Mouse (Mus musculus) stomach, embryonic 15.5 days (tissue): Measurements from ENCODE around the gene Spint1. TPM values are rescaled to one million over a fixed set of nuclear protein-coding genes. Genes with fewer than 3 reads are reported as not detected.
A peak's percentile ranks its signal among the peaks of the same experiment; 100 is the strongest.

Experiments used
- ATAC-seq: fragments of 200-750 bp; cut with Nextera tagmentation; 2 replicates; pipeline ENCODE4 v1.8.0; 2017; ENCODE audit warnings: low read depth, moderate number of reproducible peaks, moderate TSS enrichment; ENCODE audit not compliant: insufficient read depth, low FRiP score
- H3K27ac ChIP-seq: fragments of 300-500 bp; sonication (generic); 2 replicates; pipeline ENCODE4 v1.5.1; 2015; ENCODE audit warnings: mild to moderate bottlenecking, inconsistent platforms
- H3K27me3 ChIP-seq: fragments of 300-500 bp; sonication (generic); replicated peaks from 2 replicates; pipeline ENCODE4 v1.6.1; 2015; ENCODE audit warnings: inconsistent platforms
- H3K36me3 ChIP-seq: fragments of 300-500 bp; sonication (generic); 2 replicates; pipeline ENCODE4 v1.6.1; 2015; ENCODE audit warnings: inconsistent platforms
- H3K4me1 ChIP-seq: fragments of 300-500 bp; sonication (generic); 2 replicates; pipeline ENCODE4 v1.6.1; 2015; ENCODE audit warnings: inconsistent platforms
- H3K4me2 ChIP-seq: fragments of 300-500 bp; sonication (generic); 2 replicates; pipeline ENCODE4 v1.6.1; 2015; ENCODE audit warnings: mild to moderate bottlenecking, inconsistent platforms
- H3K4me3 ChIP-seq: fragments of 300-500 bp; sonication (generic); replicated peaks from 2 replicates; pipeline ENCODE4 v1.5.1; 2015; ENCODE audit warnings: inconsistent platforms
- H3K9ac ChIP-seq: fragments of 300-500 bp; sonication (generic); 2 replicates; pipeline ENCODE4 v1.6.1; 2015; ENCODE audit warnings: inconsistent platforms
- H3K9me3 ChIP-seq: fragments of 300-500 bp; sonication (generic); 2 replicates; pipeline ENCODE4 v1.6.1; 2016; ENCODE audit warnings: inconsistent platforms
- WGBS: fragments of 180-500 bp; shearing (Covaris S2); methylation state at CpG from one replicate; pipeline ENCODE4 v1.1.7; 2015; 5-methylcytosine and 5-hydroxymethylcytosine counted together
- polyA plus RNA-seq: library from polyadenylated mRNA; unstranded; fragments of >200 nt; fragmentation: Nextera tagmentation; extraction: Ambion mirVana; gene quantifications from 2 replicates; pipeline ENCODE4 v1.2.1, GENCODE M21; 2015

The Spint1 gene
- polyA plus RNA-seq, 1 experiment from 2014 or later, result 74.8 TPM

DNA sequence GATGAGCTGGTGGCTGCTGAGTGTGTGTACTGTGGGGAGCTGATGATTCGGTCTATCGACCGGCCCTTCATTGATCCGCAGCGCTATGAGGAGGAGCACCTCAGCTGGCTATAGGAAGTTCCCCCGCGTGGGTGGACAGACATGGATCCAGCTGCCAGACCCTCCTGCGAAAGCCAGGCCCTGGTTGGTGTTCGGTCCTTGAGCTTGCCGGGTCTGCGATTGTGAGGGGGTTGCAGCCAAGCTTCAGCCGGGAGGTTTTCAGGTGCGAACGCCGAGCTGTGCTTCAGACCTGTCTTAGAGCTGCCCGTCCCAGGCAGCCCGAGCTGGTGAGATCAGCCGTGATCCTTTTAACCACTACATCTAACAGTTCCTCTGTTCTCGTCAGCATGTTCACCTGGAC is 60.3 kb downstream of the Spint1 start:
- Histone ChIP-seq H3K9me3 (no peaks in the 10 kb centered on the region), H3K4me2 (no peak overlapping the region), H3K36me3 (peaks cover 44% of the 10 kb centered on the region), H3K4me1 (peaks cover 29% of the 10 kb centered on the region), H3K4me3 (no peak overlapping the region), H3K9ac (no peak overlapping the region), H3K27ac (no peak overlapping the region), H3K27me3 (no peaks in the 10 kb centered on the region)
- WGBS, result 91% methylated on average over 19 of the region's 19 CpGs
- ATAC-seq, result no peak

DNA sequence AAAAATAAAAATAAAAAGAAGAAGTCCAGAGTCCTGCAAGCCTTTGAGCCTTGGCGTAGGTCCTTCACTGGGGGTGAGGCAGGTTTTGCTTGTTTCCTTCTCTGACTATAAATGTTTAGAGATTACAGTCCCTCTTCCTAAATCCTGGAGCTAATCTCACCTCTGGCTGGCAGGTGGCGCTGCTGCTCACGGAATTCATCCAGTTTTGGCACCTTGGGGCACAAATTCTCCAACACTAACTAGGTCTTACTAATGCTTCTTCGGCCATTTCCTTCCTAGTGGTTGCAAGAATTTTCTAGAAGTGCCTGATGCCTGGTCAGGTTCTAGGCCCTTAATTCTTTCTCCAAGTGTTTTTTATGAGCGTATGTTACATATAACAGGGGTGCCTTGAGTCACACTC is 61.2 kb downstream of the Spint1 start:
- Histone ChIP-seq H3K4me1 (peaks cover 29% of the 10 kb centered on the region), H3K9me3 (no peaks in the 10 kb centered on the region), H3K36me3 (peaks cover 39% of the 10 kb centered on the region), H3K27me3 (no peaks in the 10 kb centered on the region), H3K4me2 (no peak overlapping the region), H3K27ac (no peak overlapping the region), H3K9ac (no peak overlapping the region), H3K4me3 (no peak overlapping the region)
- ATAC-seq, result no peak
- WGBS, result 40% methylated on average over 5 of the region's 5 CpGs

- peak overlapping the region; percentile 80; the same call in 1 of the 2 replicates for H3K27ac ChIP-seq
Measured at GRCm38 (mm10) chr2:119298839-119299238, 61.7 kb downstream of the Spint1 start.

More at GRCm38 (mm10) chr2:119298839-119299238, 61.7 kb downstream of the Spint1 start:
- whole genome bisulfite sequencing, result 87% methylated on average over 2 of the region's 2 CpGs
- no peaks in the 10 kb centered on the region for H3K27me3 ChIP-seq
- H3K4me1 ChIP-seq, result peaks cover 29% of the 10 kb centered on the region
- H3K9me3 ChIP-seq, result no peaks in the 10 kb centered on the region
- no peak for ATAC-seq
- H3K9ac ChIP-seq, result no peak overlapping the region
- peaks cover 34% of the 10 kb centered on the region for H3K36me3 ChIP-seq
- H3K4me2 ChIP-seq, result no peak overlapping the region
- no peak overlapping the region for H3K4me3 ChIP-seq

Other genes with a start within 250 kb of the Spint1 start
- 22.3 and 24.7 TPM in 2 replicates for gene Ccdc32, start 208.0 kb upstream of the Spint1 start, polyA plus RNA-seq
- gene Rpusd2, start 202.6 kb upstream of the Spint1 start, polyA plus RNA-seq, result 3.9 and 4.1 TPM in 2 replicates
- 52.2 and 57.6 TPM in 2 replicates for gene Knl1, start 190.2 kb upstream of the Spint1 start, polyA plus RNA-seq
- gene Rad51, start 124.6 kb upstream of the Spint1 start, polyA plus RNA-seq, result 42.1 and 49.5 TPM in 2 replicates
- 36.6 and 40.5 TPM in 2 replicates for gene Rmdn3, start 80.3 kb upstream of the Spint1 start, polyA plus RNA-seq
- 9.2 and 16.4 TPM in 2 replicates for gene Gchfr, start 69.6 kb upstream of the Spint1 start, polyA plus RNA-seq
- 0.90 and 1.1 TPM in 2 replicates for gene Gm14137, start 62.9 kb upstream of the Spint1 start, polyA plus RNA-seq
- 48.7 and 58.0 TPM in 2 replicates for gene Zfyve19, start 28.7 kb upstream of the Spint1 start, polyA plus RNA-seq
- 18.5 and 19.4 TPM in 2 replicates for gene Dnajc17, start 28.6 kb upstream of the Spint1 start, polyA plus RNA-seq
- 3.0 and 4.4 TPM in 2 replicates for gene Ppp1r14d, start 7.5 kb upstream of the Spint1 start, polyA plus RNA-seq
- 27.1 and 28.4 TPM in 2 replicates for gene Rhov, start 33.9 kb downstream of the Spint1 start, polyA plus RNA-seq
- 16.4 and 18.0 TPM in 2 replicates for gene Vps18, start 51.4 kb downstream of the Spint1 start, polyA plus RNA-seq
- gene Dll4, start 88.4 kb downstream of the Spint1 start, polyA plus RNA-seq, result 7.0 and 8.7 TPM in 2 replicates
- 1.6 TPM in 2 replicates for gene Chac1, start 113.9 kb downstream of the Spint1 start, polyA plus RNA-seq
- gene Ino80, start 240.3 kb downstream of the Spint1 start, polyA plus RNA-seq, result 4.0 and 4.2 TPM in 2 replicates